Mouse (Mus musculus) heart, embryonic 13.5 days (tissue): ENCODE data around the gene Ptpra. TPM values are rescaled to one million over a fixed set of nuclear protein-coding genes. Genes with fewer than 3 reads are reported as not detected.

Experiments
- ATAC-seq: fragments of 200-750 bp; cut with Nextera tagmentation; 2 replicates; pipeline ENCODE4 v1.8.0; 2017; ENCODE audit warnings: moderate TSS enrichment; ENCODE audit not compliant: insufficient number of reproducible peaks, low FRiP score, low TSS enrichment; ENCODE audit errors: extremely low read depth
- H3K27ac ChIP-seq: fragments of 300-500 bp; sonication (generic); replicated peaks from 2 replicates; pipeline ENCODE4 v1.5.1; 2015; ENCODE audit warnings: moderate library complexity, mild to moderate bottlenecking, inconsistent platforms
- H3K27me3 ChIP-seq: fragments of 300-500 bp; sonication (generic); replicated peaks from 2 replicates; pipeline ENCODE4 v1.6.1; 2015; ENCODE audit warnings: mild to moderate bottlenecking, inconsistent platforms
- H3K36me3 ChIP-seq: fragments of 300-500 bp; sonication (generic); 2 replicates; pipeline ENCODE4 v1.6.1; 2015; ENCODE audit warnings: mild to moderate bottlenecking, inconsistent platforms
- H3K4me1 ChIP-seq: fragments of 300-500 bp; sonication (generic); 2 replicates; pipeline ENCODE4 v1.6.1; 2015; ENCODE audit warnings: inconsistent platforms
- H3K4me2 ChIP-seq: fragments of 300-500 bp; sonication (generic); 2 replicates; pipeline ENCODE4 v1.6.1; 2015; ENCODE audit warnings: inconsistent platforms, mild to moderate bottlenecking, moderate library complexity
- H3K4me3 ChIP-seq: fragments of 300-500 bp; sonication (generic); 2 replicates; pipeline ENCODE4 v1.5.1; 2015; ENCODE audit warnings: moderate library complexity, mild to moderate bottlenecking, inconsistent platforms
- H3K9ac ChIP-seq: fragments of 300-500 bp; sonication (generic); 2 replicates; pipeline ENCODE4 v1.6.1; 2015; ENCODE audit warnings: inconsistent platforms, mild to moderate bottlenecking, moderate library complexity
- H3K9me3 ChIP-seq: fragments of 300-500 bp; sonication (generic); 2 replicates; pipeline ENCODE4 v1.6.1; 2016; ENCODE audit warnings: inconsistent platforms
- WGBS: fragments of 180-500 bp; shearing (Covaris S2); methylation state at CpG from one replicate; pipeline ENCODE4 v1.1.7; 2015; ENCODE audit warnings: mixed read lengths; 5-methylcytosine and 5-hydroxymethylcytosine counted together
- polyA plus RNA-seq: library from polyadenylated mRNA; unstranded; fragments of >200 nt; fragmentation: Nextera tagmentation; extraction: Ambion mirVana; gene quantifications from 2 replicates; pipeline ENCODE4 v1.2.1, GENCODE M21; 2015

Ptpra gene
- polyA plus RNA-seq, 1 experiment from 2014 or later, result 64.0 TPM

- H3K4me1 ChIP-seq, result peaks cover 33% of the 10 kb centered on the region
- no peak overlapping the region for H3K4me2 ChIP-seq
- no peaks in the 10 kb centered on the region for H3K9me3 ChIP-seq
- no peak overlapping the region for H3K4me3 ChIP-seq
- no peak for ATAC-seq
- no peak overlapping the region for H3K27ac ChIP-seq
- peaks cover 18% of the 10 kb centered on the region for H3K36me3 ChIP-seq
- H3K9ac ChIP-seq, result no peak overlapping the region
- H3K27me3 ChIP-seq, result peaks cover 6% of the 10 kb centered on the region
Observed at GRCm38 (mm10) chr2:130448449-130448848, 1.6 kb upstream of the Ptpra start.

GRCm38 (mm10) chr2:130449021-130449793, 871 bp upstream of the Ptpra start:
- ATAC-seq, result no peak
- peaks cover 6% of the 10 kb centered on the region for H3K27me3 ChIP-seq
- 9% methylated on average over 17 of the region's 17 CpGs for WGBS
- H3K4me1 ChIP-seq, result peaks cover 35% of the 10 kb centered on the region
- H3K36me3 ChIP-seq, result peaks cover 10% of the 10 kb centered on the region
- H3K27ac ChIP-seq, result no peak overlapping the region
- H3K9me3 ChIP-seq, result no peaks in the 10 kb centered on the region
- H3K9ac ChIP-seq, result peak overlapping the region; percentile 93
- H3K4me2 ChIP-seq, result peak overlapping the region; percentile 77
- H3K4me3 ChIP-seq, result peak overlapping the region; percentile 86

GRCm38 (mm10) chr2:130450434-130450796, 337 bp downstream of the Ptpra start:
- under 1% methylated on average over 42 of the region's 47 CpGs for WGBS
- ATAC-seq, result peak; percentile 79
- peak overlapping the region; percentile 86 for H3K27ac ChIP-seq
- H3K4me3 ChIP-seq, result peak overlapping the region; percentile 86
- peaks cover 6% of the 10 kb centered on the region for H3K27me3 ChIP-seq
- 0 out of 2 replicates have a peak, but pooled peaks cover under 1% of the 10 kb centered on the region for H3K36me3 ChIP-seq
- peak overlapping the region; percentile 77 for H3K4me2 ChIP-seq
- H3K9me3 ChIP-seq, result no peaks in the 10 kb centered on the region
- H3K4me1 ChIP-seq, result peaks cover 41% of the 10 kb centered on the region
- peak overlapping the region; percentile 93 for H3K9ac ChIP-seq

- Histone ChIP-seq H3K27ac (no peak overlapping the region), H3K9ac (peak overlapping the region; percentile 93), H3K27me3 (peaks cover 6% of the 10 kb centered on the region), H3K4me3 (peak overlapping the region; percentile 86), H3K36me3 (no peaks in the 10 kb centered on the region), H3K4me2 (peak overlapping the region; percentile 77), H3K9me3 (no peaks in the 10 kb centered on the region), H3K4me1 (peaks cover 46% of the 10 kb centered on the region)
- no peak for ATAC-seq
- 59% methylated on average over 14 of the region's 14 CpGs for WGBS
Observed at GRCm38 (mm10) chr2:130451086-130451726, 1.1 kb downstream of the Ptpra start.

- H3K27me3 ChIP-seq, result peaks cover 6% of the 10 kb centered on the region
- no peak overlapping the region for H3K27ac ChIP-seq
- H3K4me2 ChIP-seq, result peak overlapping the region; percentile 77
- H3K4me1 ChIP-seq, result peaks cover 49% of the 10 kb centered on the region
- ATAC-seq, result no peak
- no peaks in the 10 kb centered on the region for H3K36me3 ChIP-seq
- H3K4me3 ChIP-seq, result peak overlapping the region; percentile 86
- H3K9me3 ChIP-seq, result no peaks in the 10 kb centered on the region
- WGBS, result 55% methylated on average over 3 of the region's 3 CpGs
- peak overlapping the region; percentile 93 for H3K9ac ChIP-seq
Observed at GRCm38 (mm10) chr2:130451727-130452090, 1.6 kb downstream of the Ptpra start.

GRCm38 (mm10) chr2:130452266-130452665, 2.2 kb downstream of the Ptpra start:
- Histone ChIP-seq H3K27me3 (peaks cover 6% of the 10 kb centered on the region), H3K4me1 (peaks cover 54% of the 10 kb centered on the region), H3K4me3 (no peak overlapping the region), H3K27ac (no peak overlapping the region), H3K9ac (0 out of 2 replicates have a peak overlapping the region, but pooled peaks have one; percentile 53), H3K4me2 (peak overlapping the region; percentile 77; the same call in 1 of the 2 replicates), H3K36me3 (no peaks in the 10 kb centered on the region), H3K9me3 (no peaks in the 10 kb centered on the region)
- ATAC-seq, result no peak
- WGBS, result 45% methylated on average over 2 of the region's 2 CpGs

- Histone ChIP-seq H3K4me3 (no peak overlapping the region), H3K4me1 (peaks cover 55% of the 10 kb centered on the region), H3K27ac (no peak overlapping the region), H3K4me2 (0 out of 2 replicates have a peak overlapping the region, but pooled peaks have one; percentile 16), H3K36me3 (no peaks in the 10 kb centered on the region), H3K9me3 (no peaks in the 10 kb centered on the region), H3K27me3 (peaks cover 2% of the 10 kb centered on the region), H3K9ac (peak overlapping the region; percentile 14; the same call in 1 of the 2 replicates)
- ATAC-seq, result no peak
- 60% methylated on average over 6 of the region's 6 CpGs for WGBS
Observed at GRCm38 (mm10) chr2:130453421-130453820, 3.3 kb downstream of the Ptpra start.

GRCm38 (mm10) chr2:130454748-130455370, 4.8 kb downstream of the Ptpra start:
- H3K9me3 ChIP-seq, result no peaks in the 10 kb centered on the region
- H3K27me3 ChIP-seq, result no peaks in the 10 kb centered on the region
- no peak overlapping the region for H3K4me2 ChIP-seq
- WGBS, result 66% methylated on average over 6 of the region's 6 CpGs
- H3K27ac ChIP-seq, result no peak overlapping the region
- H3K9ac ChIP-seq, result no peak overlapping the region
- H3K4me1 ChIP-seq, result peaks cover 53% of the 10 kb centered on the region
- no peak overlapping the region for H3K4me3 ChIP-seq
- no peaks in the 10 kb centered on the region for H3K36me3 ChIP-seq
- no peak for ATAC-seq

- no peak overlapping the region for H3K27ac ChIP-seq
- H3K9ac ChIP-seq, result no peak overlapping the region
- no peak overlapping the region for H3K4me2 ChIP-seq
- H3K9me3 ChIP-seq, result no peaks in the 10 kb centered on the region
- WGBS, result 83% methylated on average over 3 of the region's 3 CpGs
- H3K27me3 ChIP-seq, result no peaks in the 10 kb centered on the region
- no peak for ATAC-seq
- peaks cover 43% of the 10 kb centered on the region for H3K4me1 ChIP-seq
- H3K4me3 ChIP-seq, result no peak overlapping the region
- peaks cover 4% of the 10 kb centered on the region; the same call in 1 of the 2 replicates for H3K36me3 ChIP-seq
Observed at GRCm38 (mm10) chr2:130457871-130458270, 7.8 kb downstream of the Ptpra start.

- no peak overlapping the region for H3K9ac ChIP-seq
- no peaks in the 10 kb centered on the region for H3K9me3 ChIP-seq
- peaks cover 7% of the 10 kb centered on the region; the same call in 1 of the 2 replicates for H3K36me3 ChIP-seq
- no peaks in the 10 kb centered on the region for H3K27me3 ChIP-seq
- H3K4me1 ChIP-seq, result peaks cover 33% of the 10 kb centered on the region
- no peak for ATAC-seq
- WGBS, result 64% methylated on average over 3 of the region's 3 CpGs
- H3K4me2 ChIP-seq, result no peak overlapping the region
- no peak overlapping the region for H3K4me3 ChIP-seq
- H3K27ac ChIP-seq, result no peak overlapping the region
Observed at GRCm38 (mm10) chr2:130459576-130459975, 9.5 kb downstream of the Ptpra start.

GRCm38 (mm10) chr2:130461287-130462071, 11.4 kb downstream of the Ptpra start:
- Histone ChIP-seq H3K4me3 (no peak overlapping the region), H3K9me3 (no peaks in the 10 kb centered on the region), H3K4me1 (peaks cover 31% of the 10 kb centered on the region), H3K4me2 (no peak overlapping the region), H3K27me3 (no peaks in the 10 kb centered on the region), H3K36me3 (peaks cover 7% of the 10 kb centered on the region; the same call in 1 of the 2 replicates), H3K27ac (no peak overlapping the region), H3K9ac (no peak overlapping the region)
- WGBS, result 75% methylated on average over 15 of the region's 15 CpGs
- ATAC-seq, result no peak
